Mouse (Mus musculus) liver, adult 2 months (tissue): ENCODE measurements around the gene Rbm15b. TPM values are rescaled to one million over a fixed set of nuclear protein-coding genes. Genes with fewer than 3 reads are reported as not detected.

Source experiments
- DNase-seq: peaks from one replicate; pipeline ENCODE4 v3.0.0-alpha.2; 2011; ENCODE audit warnings: low read depth, low spot score; ENCODE audit errors: extremely low read depth
- H3K27ac ChIP-seq: fragments of 200-500 bp; replicated peaks from 2 replicates; pipeline ENCODE4 v1.5.1; 2012; ENCODE audit warnings: low read depth, mild to moderate bottlenecking, control low read depth, inconsistent platforms, low read length; ENCODE audit not compliant: insufficient read depth
- H3K27me3 ChIP-seq: fragments of 200-500 bp; 2 replicates; pipeline ENCODE4 v1.6.1; 2012; ENCODE audit warnings: mild to moderate bottlenecking, moderate library complexity, low read length, inconsistent platforms; ENCODE audit not compliant: control insufficient read depth, insufficient read depth
- H3K36me3 ChIP-seq: fragments of 200-500 bp; 2 replicates; pipeline ENCODE4 v1.6.1; 2012; ENCODE audit warnings: low read length, inconsistent platforms; ENCODE audit not compliant: control insufficient read depth, insufficient read depth
- H3K4me1 ChIP-seq: fragments of 200-500 bp; 2 replicates; pipeline ENCODE4 v1.6.1; 2011; ENCODE audit warnings: low read length; ENCODE audit not compliant: control insufficient read depth, insufficient read depth
- H3K4me3 ChIP-seq: fragments of 200-500 bp; 2 replicates; pipeline ENCODE4 v1.5.1; 2011; ENCODE audit warnings: low read depth, mild to moderate bottlenecking, control low read depth, low read length, moderate library complexity; ENCODE audit not compliant: insufficient read depth
- H3K79me2 ChIP-seq: fragments of 200-500 bp; 2 replicates; pipeline ENCODE4 v1.6.1; 2012; ENCODE audit warnings: inconsistent platforms, mild to moderate bottlenecking, low read length, moderate library complexity; ENCODE audit not compliant: control insufficient read depth, insufficient read depth
- H3K9ac ChIP-seq: fragments of 200-500 bp; 2 replicates; pipeline ENCODE4 v1.6.1; 2012; ENCODE audit warnings: low read depth, mild to moderate bottlenecking, control low read depth, inconsistent platforms, low read length
- CTCF ChIP-seq: fragments of 200-500 bp; IDR thresholded peaks from 2 replicates; pipeline ENCODE4 v1.5.1; 2011; ENCODE audit warnings: low read depth, low read length, control low read depth
- POLR2A ChIP-seq: fragments of 200-500 bp; IDR thresholded peaks from 2 replicates; pipeline ENCODE4 v1.6.1; 2011; ENCODE audit warnings: low read length, control low read depth; ENCODE audit not compliant: insufficient read depth; ENCODE audit errors: extremely low read depth
- WGBS: fragments of 180-500 bp; shearing (Covaris S2); methylation state at CpG from one replicate; pipeline ENCODE4 v1.1.7; 2018; 5-methylcytosine and 5-hydroxymethylcytosine counted together
- polyA plus RNA-seq: library from polyadenylated mRNA; depleted of rRNA; stranded (reverse); fragments of >200 nt; gene quantifications from 2 replicates; pipeline ENCODE4 v1.2.3, GENCODE M21; 2012
- total RNA-seq: library from RNA; depleted of rRNA; stranded (reverse); fragments of >200 nt; gene quantifications from 2 replicates; pipeline ENCODE4 v1.2.3, GENCODE M21; 2014

Gene Rbm15b
- total and polyA plus RNA-seq, 2 experiments = 4.8 to 4.9 TPM

- no peak overlapping the region for H3K4me3 ChIP-seq
- no peak overlapping the region for H3K9ac ChIP-seq
- H3K79me2 ChIP-seq = peaks cover 17% of the 10 kb centered on the region
- peaks cover 23% of the 10 kb centered on the region for H3K36me3 ChIP-seq
- H3K4me1 ChIP-seq = peaks cover 6% of the 10 kb centered on the region
- no peak overlapping the region for H3K27ac ChIP-seq
- H3K27me3 ChIP-seq = no peaks in the 10 kb centered on the region
- no peak for DNase-seq
- WGBS = 81% methylated on average over 4 of the region's 4 CpGs
- TF ChIP-seq POLR2A (no peak), CTCF (no peak)
Measured at GRCm38 (mm10) chr9:106882176-106882575, 5.1 kb downstream of the Rbm15b start.

- Histone ChIP-seq H3K36me3 (peaks cover 30% of the 10 kb centered on the region), H3K79me2 (peaks cover 15% of the 10 kb centered on the region), H3K4me1 (peaks cover 6% of the 10 kb centered on the region), H3K4me3 (no peak overlapping the region), H3K27ac (no peak overlapping the region), H3K9ac (no peak overlapping the region), H3K27me3 (no peaks in the 10 kb centered on the region)
- no peak for DNase-seq
- no peak for TF ChIP-seq CTCF
- WGBS = 69% methylated on average over 4 of the region's 4 CpGs
Measured at GRCm38 (mm10) chr9:106881071-106881755, 6.0 kb downstream of the Rbm15b start.

GRCm38 (mm10) chr9:106879471-106879870 is 7.8 kb downstream of the Rbm15b start:
- TF ChIP-seq POLR2A (no peak), CTCF (no peak)
- Histone ChIP-seq H3K9ac (no peak overlapping the region), H3K27ac (no peak overlapping the region), H3K4me3 (no peak overlapping the region), H3K36me3 (peaks cover 46% of the 10 kb centered on the region), H3K27me3 (no peaks in the 10 kb centered on the region), H3K4me1 (no peaks in the 10 kb centered on the region), H3K79me2 (no peaks in the 10 kb centered on the region)
- WGBS = 74% methylated on average over 4 of the region's 4 CpGs
- no peak for DNase-seq

GRCm38 (mm10) chr9:106876666-106877065 is 10.6 kb downstream of the Rbm15b start:
- Histone ChIP-seq H3K27ac (no peak overlapping the region), H3K79me2 (no peaks in the 10 kb centered on the region), H3K9ac (no peak overlapping the region), H3K4me1 (no peaks in the 10 kb centered on the region), H3K36me3 (peaks cover 54% of the 10 kb centered on the region), H3K27me3 (no peaks in the 10 kb centered on the region), H3K4me3 (no peak overlapping the region)
- no peak for TF ChIP-seq POLR2A
- TF ChIP-seq CTCF = no peak
- WGBS = 80% methylated on average over 3 of the region's 3 CpGs
- DNase-seq = no peak

GRCm38 (mm10) chr9:106874216-106874615 is 13.0 kb downstream of the Rbm15b start:
- WGBS = 86% methylated on average over 5 of the region's 5 CpGs

GRCm38 (mm10) chr9:106858036-106858435 is 29.2 kb downstream of the Rbm15b start:
- Histone ChIP-seq H3K36me3 (peaks cover 65% of the 10 kb centered on the region), H3K4me1 (no peaks in the 10 kb centered on the region), H3K27me3 (no peaks in the 10 kb centered on the region), H3K9ac (no peak overlapping the region), H3K27ac (no peak overlapping the region), H3K79me2 (no peaks in the 10 kb centered on the region), H3K4me3 (no peak overlapping the region)
- no peak for DNase-seq
- 91% methylated on average over 11 of the region's 11 CpGs for WGBS
- TF ChIP-seq POLR2A = no peak
- no peak for TF ChIP-seq CTCF

More at GRCm38 (mm10) chr9:106874216-106874615, 13.0 kb downstream of the Rbm15b start:
- no peaks in the 10 kb centered on the region for H3K79me2 ChIP-seq
- no peak for DNase-seq
- no peak overlapping the region for H3K9ac ChIP-seq
- peaks cover 55% of the 10 kb centered on the region for H3K36me3 ChIP-seq
- H3K27ac ChIP-seq = no peak overlapping the region
- H3K27me3 ChIP-seq = no peaks in the 10 kb centered on the region
- H3K4me1 ChIP-seq = no peaks in the 10 kb centered on the region
- H3K4me3 ChIP-seq = no peak overlapping the region
- TF ChIP-seq POLR2A (no peak), CTCF (no peak)
